In genomic region chr8:96277479-96278138, GRCm38 (mm10) we compare ENCODE assay signal across 19 mouse cellular contexts.
DNase-seq lines count a peak whose midpoint lies in the region; ATAC-seq and TF ChIP-seq lines count a peak whose summit lies in the region.
"Had no signal": no experiment of that assay in that cellular context is flagged by ENCODE, and none has a peak within 500 bp of the region (broad histone marks: within the 10 kb centered on the region; RNA-seq: fewer than 3 reads in every experiment).

No protein-coding gene starts in this region.

- H3K9me3 ChIP-seq in midbrain, embryonic 10.5 days (replicated peaks): no peaks in the 10 kb centered on the region
- no peaks in the 10 kb centered on the region for H3K9me3 ChIP-seq in midbrain, postnatal 0 days (ENCODE audit: low read length)
- H3K9me3 ChIP-seq in forebrain, embryonic 14.5 days (replicated peaks; ENCODE audit: control insufficient read depth, low read length): no peaks in the 10 kb centered on the region
- no peaks in the 10 kb centered on the region for H3K9me3 ChIP-seq in hindbrain, embryonic 15.5 days
- H3K9me3 ChIP-seq in neural tube, embryonic 13.5 days: no peaks in the 10 kb centered on the region
- H3K9me3 ChIP-seq: embryonic facial prominence, embryonic 12.5 days; heart, embryonic 12.5 days; lung, embryonic 15.5 days had no signal

- no peak for TF ChIP-seq CTCF in midbrain, postnatal 0 days (IDR thresholded peaks at IDR 0.05)

- no peak overlapping the region for H3K4me3 ChIP-seq in midbrain, embryonic 10.5 days
- H3K4me3 ChIP-seq in midbrain, postnatal 0 days (ENCODE audit: low read depth, low read length): no peak overlapping the region
- H3K4me3 ChIP-seq in forebrain, embryonic 14.5 days (ENCODE audit: low read depth, low read length): no peak overlapping the region
- H3K4me3 ChIP-seq in hindbrain, embryonic 15.5 days: no peak overlapping the region
- H3K4me3 ChIP-seq in neural tube, embryonic 13.5 days: no peak overlapping the region
- H3K4me3 ChIP-seq: embryonic facial prominence, embryonic 12.5 days; heart, embryonic 12.5 days; layer of hippocampus, adult 2 months; liver, embryonic 12.5 days; lung, embryonic 15.5 days had no signal

- intact Hi-C loops in left cerebral cortex, postnatal 10 days (cut with DNase I): no loop called here

- no peak overlapping the region for H3K4me2 ChIP-seq in midbrain, postnatal 0 days (ENCODE audit: low read depth, low read length, poor library complexity, severe bottlenecking)
- H3K4me2 ChIP-seq in forebrain, embryonic 14.5 days (ENCODE audit: low read length): no peak overlapping the region
- no peak overlapping the region for H3K4me2 ChIP-seq in hindbrain, embryonic 15.5 days
- no peak overlapping the region for H3K4me2 ChIP-seq in neural tube, embryonic 13.5 days
- H3K4me2 ChIP-seq: embryonic facial prominence, embryonic 12.5 days; heart, embryonic 12.5 days; liver, embryonic 12.5 days; lung, embryonic 15.5 days had no signal

- peak overlapping the region; percentile 63 for H3K27ac ChIP-seq in midbrain, embryonic 10.5 days (replicated peaks)
- no peak overlapping the region for H3K27ac ChIP-seq in midbrain, postnatal 0 days (ENCODE audit: low read depth, low read length)
- no peak overlapping the region for H3K27ac ChIP-seq in forebrain, embryonic 14.5 days (ENCODE audit: low read depth, low read length)
- H3K27ac ChIP-seq in hindbrain, embryonic 15.5 days (replicated peaks): peak overlapping the region; percentile 45; the same call in 1 of the 2 replicates
- no peak overlapping the region for H3K27ac ChIP-seq in neural tube, embryonic 13.5 days (replicated peaks)
- H3K27ac ChIP-seq: embryonic facial prominence, embryonic 12.5 days; kidney, postnatal 0 days; layer of hippocampus, adult 2 months; liver, embryonic 12.5 days; lung, embryonic 15.5 days; stomach, postnatal 0 days had no signal

- ATAC-seq in midbrain, postnatal 0 days (ENCODE audit: low FRiP score): no peak
- ATAC-seq in forebrain, embryonic 14.5 days: peak; percentile 74
- no peak; the same call in 1 of the 2 replicates for ATAC-seq in hindbrain, embryonic 15.5 days (ENCODE audit: low FRiP score, low read depth)
- no peak for ATAC-seq in neural tube, embryonic 13.5 days (ENCODE audit: low read depth)
- ATAC-seq: intestine, postnatal 0 days; liver, embryonic 12.5 days had no signal

- H3K4me1 ChIP-seq in midbrain, embryonic 10.5 days: peaks cover 29% of the 10 kb centered on the region
- no peaks in the 10 kb centered on the region for H3K4me1 ChIP-seq in midbrain, postnatal 0 days (ENCODE audit: insufficient read depth, low read length)
- peaks cover 16% of the 10 kb centered on the region for H3K4me1 ChIP-seq in forebrain, embryonic 14.5 days (ENCODE audit: control insufficient read depth, insufficient read depth, low read length)
- H3K4me1 ChIP-seq in hindbrain, embryonic 15.5 days (replicated peaks): peaks cover 9% of the 10 kb centered on the region; the same call in 1 of the 2 replicates
- H3K4me1 ChIP-seq in neural tube, embryonic 13.5 days (replicated peaks): peaks cover 17% of the 10 kb centered on the region
- H3K4me1 ChIP-seq: embryonic facial prominence, embryonic 12.5 days; liver, embryonic 12.5 days; lung, embryonic 15.5 days had no signal

- no peak overlapping the region for H3K9ac ChIP-seq in midbrain, postnatal 0 days (replicated peaks; ENCODE audit: low read length, poor library complexity, severe bottlenecking)
- no peak overlapping the region for H3K9ac ChIP-seq in forebrain, embryonic 14.5 days (ENCODE audit: low read length)
- H3K9ac ChIP-seq in hindbrain, embryonic 15.5 days: no peak overlapping the region
- 0 out of 2 replicates have a peak overlapping the region, but pooled peaks have one; percentile 22 for H3K9ac ChIP-seq in neural tube, embryonic 13.5 days
- H3K9ac ChIP-seq: embryonic facial prominence, embryonic 12.5 days; heart, embryonic 12.5 days; liver, embryonic 12.5 days; lung, embryonic 15.5 days had no signal

- 37% methylated on average over 4 of the region's 4 CpGs for WGBS in midbrain, embryonic 10.5 days
- 25% methylated on average over 4 of the region's 4 CpGs for WGBS in midbrain, postnatal 0 days
- 4% methylated on average over 4 of the region's 4 CpGs for WGBS in forebrain, embryonic 14.5 days
- 18% methylated on average over 4 of the region's 4 CpGs for WGBS in hindbrain, embryonic 15.5 days
- WGBS in neural tube, embryonic 13.5 days: 11% methylated on average over 4 of the region's 4 CpGs

- H3K36me3 ChIP-seq in midbrain, embryonic 10.5 days: no peaks in the 10 kb centered on the region
- H3K36me3 ChIP-seq in midbrain, postnatal 0 days (ENCODE audit: insufficient read depth, low read length): no peaks in the 10 kb centered on the region
- no peaks in the 10 kb centered on the region for H3K36me3 ChIP-seq in forebrain, embryonic 14.5 days (ENCODE audit: control insufficient read depth, insufficient read depth, low read length)
- no peaks in the 10 kb centered on the region for H3K36me3 ChIP-seq in hindbrain, embryonic 15.5 days
- H3K36me3 ChIP-seq in neural tube, embryonic 13.5 days: no peaks in the 10 kb centered on the region
- H3K36me3 ChIP-seq: embryonic facial prominence, embryonic 12.5 days; heart, embryonic 12.5 days; liver, embryonic 12.5 days; lung, embryonic 15.5 days had no signal

- DNase-seq in midbrain, embryonic 10.5 days (ENCODE audit: low spot score): no peak
- DNase-seq in midbrain, postnatal 0 days (ENCODE audit: low spot score): no peak
- DNase-seq in forebrain, embryonic 14.5 days (ENCODE audit: low spot score): peak; percentile 73
- no peak for DNase-seq in left cerebral cortex, adult 9 months (ENCODE audit: low spot score in 2 of 2)
- DNase-seq in left cerebral cortex, postnatal 10 days (ENCODE audit: extremely low spot score in 1 of 2, low spot score in 2 of 2): no peak
- DNase-seq: adrenal gland, adult 2 months; cerebellum, adult 11-12 months; heart, postnatal 36 days had no signal

- no peaks in the 10 kb centered on the region for H3K27me3 ChIP-seq in midbrain, embryonic 10.5 days (ENCODE audit: low read depth, poor library complexity, severe bottlenecking)
- no peaks in the 10 kb centered on the region for H3K27me3 ChIP-seq in midbrain, postnatal 0 days (ENCODE audit: insufficient read depth, low read length)
- H3K27me3 ChIP-seq in forebrain, embryonic 14.5 days (replicated peaks; ENCODE audit: control insufficient read depth, insufficient read depth, low read length): no peaks in the 10 kb centered on the region
- no peaks in the 10 kb centered on the region for H3K27me3 ChIP-seq in hindbrain, embryonic 15.5 days
- no peaks in the 10 kb centered on the region for H3K27me3 ChIP-seq in neural tube, embryonic 13.5 days
- H3K27me3 ChIP-seq: CH12.LX; embryonic facial prominence, embryonic 12.5 days; heart, embryonic 12.5 days; liver, embryonic 12.5 days; lung, embryonic 15.5 days had no signal

Comparison
In these comparisons a context has a peak if more than half of its experiments do, and no peak if none do; other contexts are left out.
1. H3K27ac ChIP-seq: peak in midbrain, embryonic 10.5 days (single experiment) and hindbrain, embryonic 15.5 days (single experiment); none in midbrain, postnatal 0 days (single experiment), forebrain, embryonic 14.5 days (single experiment) and neural tube, embryonic 13.5 days (single experiment).